Mouse (Mus musculus): ENCODE data around the gene Lamp5. TPM values are rescaled to one million over a fixed set of nuclear protein-coding genes. Genes with fewer than 3 reads are reported as not detected.

Lamp5 gene
- polyA plus RNA-seq, 1 experiment from 2014 or later, result 5.5 TPM

DNA sequence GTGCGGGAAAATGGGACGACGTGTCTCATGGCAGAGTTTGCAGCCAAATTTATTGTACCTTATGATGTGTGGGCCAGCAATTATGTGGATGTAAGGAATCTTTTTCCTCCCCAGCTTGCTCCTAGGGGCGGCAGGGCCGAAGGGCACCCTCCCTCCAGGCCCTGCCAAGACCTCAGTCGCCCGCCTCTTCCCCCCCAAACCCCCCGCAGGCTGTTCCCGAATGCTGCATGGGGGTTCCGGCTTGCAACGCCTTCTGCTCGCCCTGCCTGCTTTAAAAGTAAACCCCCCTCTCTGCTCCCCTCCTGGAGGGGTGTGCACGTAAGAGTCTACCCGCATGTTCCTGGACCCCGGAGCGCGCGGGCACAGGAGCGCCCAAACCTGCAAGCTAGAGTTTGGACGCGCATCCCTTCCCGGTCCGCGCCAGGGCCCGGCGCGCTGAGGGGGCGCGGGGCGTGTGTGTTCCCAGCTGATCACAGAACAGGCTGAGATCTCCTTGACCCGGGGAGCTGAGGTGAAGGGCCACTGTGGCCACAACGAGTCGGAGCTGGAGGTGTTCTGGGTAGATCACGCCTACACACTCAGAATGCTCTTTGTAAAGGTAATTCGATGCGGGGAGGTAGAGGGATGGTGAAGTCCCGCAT, 7.1 kb downstream of the Lamp5 start:
- peaks cover 33% of the 10 kb centered on the region for H3K27me3 ChIP-seq (ENCODE audit: control insufficient read depth, insufficient read depth, low read length)
- no peaks in the 10 kb centered on the region for H3K36me3 ChIP-seq (ENCODE audit: control insufficient read depth, insufficient read depth, low read length)
- peak; percentile 51 for ATAC-seq (ENCODE audit: low FRiP score, low TSS enrichment)
- H3K4me3 ChIP-seq (ENCODE audit: low read length), result peak overlapping the region; percentile 30
- peak overlapping the region; percentile 53 for H3K4me2 ChIP-seq (replicated peaks; ENCODE audit: low read depth, low read length)
- H3K9ac ChIP-seq (ENCODE audit: low read depth, low read length), result no peak overlapping the region
- H3K9me3 ChIP-seq (ENCODE audit: control insufficient read depth, low read length), result no peaks in the 10 kb centered on the region
- peaks cover 13% of the 10 kb centered on the region; the same call in 1 of the 2 replicates for H3K4me1 ChIP-seq (ENCODE audit: control insufficient read depth, insufficient read depth, low read length)
- no peak overlapping the region for H3K27ac ChIP-seq (ENCODE audit: low read depth, low read length)
- WGBS, result 1% methylated on average over 37 of the region's 37 CpGs

DNA sequence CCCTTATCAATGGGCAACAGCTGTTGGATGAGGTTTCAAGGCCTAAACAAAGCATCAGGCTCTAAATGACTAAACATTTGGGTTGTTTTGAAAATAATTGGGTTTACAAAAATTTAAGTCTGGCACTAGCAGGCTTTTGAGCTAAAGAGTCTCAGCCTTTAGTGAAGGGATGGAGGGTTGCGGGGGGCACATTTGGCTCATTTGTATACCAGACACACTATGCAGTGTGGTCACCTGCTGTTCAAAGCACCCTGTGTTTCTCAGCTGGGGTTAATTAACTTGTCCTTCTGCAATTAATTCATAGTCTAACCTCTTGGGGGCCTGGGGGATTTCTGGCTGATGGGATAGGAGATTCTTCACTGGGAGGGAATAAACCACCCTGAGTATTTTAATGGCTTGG, 12.3 kb downstream of the Lamp5 start:
- ATAC-seq (ENCODE audit: low FRiP score, low TSS enrichment), result no peak
- no peak overlapping the region for H3K27ac ChIP-seq (ENCODE audit: low read depth, low read length)
- no peak overlapping the region for H3K4me3 ChIP-seq (ENCODE audit: low read length)
- H3K27me3 ChIP-seq (ENCODE audit: control insufficient read depth, insufficient read depth, low read length), result peaks cover 13% of the 10 kb centered on the region
- WGBS, result 100% methylated on average over 1 of the region's 1 CpGs
- no peak overlapping the region for H3K4me2 ChIP-seq (replicated peaks; ENCODE audit: low read depth, low read length)
- peaks cover 2% of the 10 kb centered on the region; the same call in 1 of the 2 replicates for H3K4me1 ChIP-seq (ENCODE audit: control insufficient read depth, insufficient read depth, low read length)
- H3K36me3 ChIP-seq (ENCODE audit: control insufficient read depth, insufficient read depth, low read length), result no peaks in the 10 kb centered on the region
- no peaks in the 10 kb centered on the region for H3K9me3 ChIP-seq (ENCODE audit: control insufficient read depth, low read length)
- no peak overlapping the region for H3K9ac ChIP-seq (ENCODE audit: low read depth, low read length)

DNA sequence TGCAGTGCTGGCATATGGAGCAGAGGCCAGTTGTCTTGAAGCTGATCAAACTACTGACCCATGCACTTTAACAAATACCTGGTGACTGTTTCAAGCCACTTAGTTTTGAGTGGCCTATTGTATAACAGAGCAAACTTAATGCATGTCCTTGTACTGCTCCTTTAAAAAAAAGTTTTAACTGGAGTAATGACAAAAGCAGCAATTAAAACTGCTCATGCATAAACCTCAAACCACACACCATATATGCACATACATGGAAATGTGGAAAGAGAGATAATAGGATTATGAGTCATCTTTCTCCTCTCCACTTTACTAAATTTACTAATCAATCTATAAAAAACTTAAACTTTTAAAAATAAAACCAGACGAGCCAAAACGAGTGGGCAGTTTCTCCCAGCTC, 43.9 kb downstream of the Lamp5 start:
- no peaks in the 10 kb centered on the region for H3K4me1 ChIP-seq (ENCODE audit: control insufficient read depth, insufficient read depth, low read length)
- H3K27me3 ChIP-seq (ENCODE audit: control insufficient read depth, insufficient read depth, low read length), result no peaks in the 10 kb centered on the region
- no peaks in the 10 kb centered on the region for H3K9me3 ChIP-seq (ENCODE audit: control insufficient read depth, low read length)
- H3K36me3 ChIP-seq (ENCODE audit: control insufficient read depth, insufficient read depth, low read length), result no peaks in the 10 kb centered on the region
- no peak overlapping the region for H3K4me2 ChIP-seq (replicated peaks; ENCODE audit: low read depth, low read length)
- no peak overlapping the region for H3K9ac ChIP-seq (ENCODE audit: low read depth, low read length)
- no peak overlapping the region for H3K27ac ChIP-seq (ENCODE audit: low read depth, low read length)
- WGBS, result 40% methylated on average over 2 of the region's 2 CpGs
- no peak for ATAC-seq (ENCODE audit: low FRiP score, low TSS enrichment)
- H3K4me3 ChIP-seq (ENCODE audit: low read length), result no peak overlapping the region

DNA sequence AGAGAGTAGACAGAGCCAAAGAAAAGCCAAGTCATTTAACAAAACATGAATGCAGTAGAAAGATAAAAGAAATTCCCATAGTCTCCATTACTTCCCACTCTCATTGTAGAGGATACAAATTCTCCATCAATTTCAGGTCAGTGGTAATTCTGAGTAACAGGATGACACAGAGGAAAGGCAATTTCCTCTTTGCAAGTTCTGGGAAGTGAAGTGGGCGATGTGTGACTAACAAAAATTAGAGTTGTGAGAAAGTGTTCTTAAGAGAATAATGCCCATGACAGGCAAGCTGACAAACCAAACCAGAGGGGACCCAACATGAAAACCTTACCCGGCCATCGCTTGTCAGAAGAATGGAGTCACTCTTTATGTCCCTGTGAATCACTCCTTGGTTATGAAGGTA, 45.1 kb downstream of the Lamp5 start:
- H3K36me3 ChIP-seq (ENCODE audit: control insufficient read depth, insufficient read depth, low read length), result no peaks in the 10 kb centered on the region
- ATAC-seq (ENCODE audit: low FRiP score, low TSS enrichment), result no peak
- H3K4me2 ChIP-seq (replicated peaks; ENCODE audit: low read depth, low read length), result no peak overlapping the region
- H3K9me3 ChIP-seq (ENCODE audit: control insufficient read depth, low read length), result no peaks in the 10 kb centered on the region
- H3K4me1 ChIP-seq (ENCODE audit: control insufficient read depth, insufficient read depth, low read length), result no peaks in the 10 kb centered on the region
- 87% methylated on average over 3 of the region's 3 CpGs for WGBS
- H3K9ac ChIP-seq (ENCODE audit: low read depth, low read length), result no peak overlapping the region
- no peak overlapping the region for H3K4me3 ChIP-seq (ENCODE audit: low read length)
- H3K27me3 ChIP-seq (ENCODE audit: control insufficient read depth, insufficient read depth, low read length), result no peaks in the 10 kb centered on the region
- H3K27ac ChIP-seq (ENCODE audit: low read depth, low read length), result no peak overlapping the region

DNA sequence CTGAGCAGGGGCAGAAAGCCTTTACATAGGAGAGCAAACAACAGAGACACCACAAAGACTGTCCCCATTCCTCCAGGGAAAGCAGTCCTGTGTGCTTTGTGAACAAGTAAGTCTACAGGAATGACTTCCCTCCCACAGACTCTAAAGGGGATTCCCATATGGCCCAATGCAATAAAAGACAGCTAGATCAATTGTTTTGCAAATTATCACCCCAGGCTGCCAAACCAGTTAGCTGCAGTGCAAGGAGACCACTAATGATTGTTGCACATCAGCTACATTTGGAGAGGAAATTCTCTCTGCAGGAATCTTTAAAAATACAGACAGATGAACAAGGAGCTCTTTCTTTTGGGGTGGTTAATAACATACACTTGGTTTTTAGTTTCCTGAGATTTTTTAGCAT, 55.6 kb downstream of the Lamp5 start:
- H3K4me2 ChIP-seq (replicated peaks; ENCODE audit: low read depth, low read length), result no peak overlapping the region
- H3K27ac ChIP-seq (ENCODE audit: low read depth, low read length), result no peak overlapping the region
- H3K9ac ChIP-seq (ENCODE audit: low read depth, low read length), result no peak overlapping the region
- no peaks in the 10 kb centered on the region for H3K27me3 ChIP-seq (ENCODE audit: control insufficient read depth, insufficient read depth, low read length)
- no peaks in the 10 kb centered on the region for H3K4me1 ChIP-seq (ENCODE audit: control insufficient read depth, insufficient read depth, low read length)
- no peak for ATAC-seq (ENCODE audit: low FRiP score, low TSS enrichment)
- no peaks in the 10 kb centered on the region for H3K36me3 ChIP-seq (ENCODE audit: control insufficient read depth, insufficient read depth, low read length)
- H3K4me3 ChIP-seq (ENCODE audit: low read length), result no peak overlapping the region
- no peaks in the 10 kb centered on the region for H3K9me3 ChIP-seq (ENCODE audit: control insufficient read depth, low read length)

GRCm38 (mm10) chr2:136108124-136109037, 56.3 kb downstream of the Lamp5 start:
- 28% methylated on average over 6 of the region's 6 CpGs for WGBS
- H3K4me1 ChIP-seq (ENCODE audit: control insufficient read depth, insufficient read depth, low read length), result no peaks in the 10 kb centered on the region
- no peak overlapping the region for H3K27ac ChIP-seq (ENCODE audit: low read depth, low read length)
- H3K4me2 ChIP-seq (replicated peaks; ENCODE audit: low read depth, low read length), result no peak overlapping the region
- H3K4me3 ChIP-seq (ENCODE audit: low read length), result no peak overlapping the region
- no peak overlapping the region for H3K9ac ChIP-seq (ENCODE audit: low read depth, low read length)
- H3K27me3 ChIP-seq (ENCODE audit: control insufficient read depth, insufficient read depth, low read length), result no peaks in the 10 kb centered on the region
- H3K9me3 ChIP-seq (ENCODE audit: control insufficient read depth, low read length), result no peaks in the 10 kb centered on the region
- peak; percentile 80; the same call in 1 of the 2 replicates for ATAC-seq (ENCODE audit: low FRiP score, low TSS enrichment)
- no peaks in the 10 kb centered on the region for H3K36me3 ChIP-seq (ENCODE audit: control insufficient read depth, insufficient read depth, low read length)

DNA sequence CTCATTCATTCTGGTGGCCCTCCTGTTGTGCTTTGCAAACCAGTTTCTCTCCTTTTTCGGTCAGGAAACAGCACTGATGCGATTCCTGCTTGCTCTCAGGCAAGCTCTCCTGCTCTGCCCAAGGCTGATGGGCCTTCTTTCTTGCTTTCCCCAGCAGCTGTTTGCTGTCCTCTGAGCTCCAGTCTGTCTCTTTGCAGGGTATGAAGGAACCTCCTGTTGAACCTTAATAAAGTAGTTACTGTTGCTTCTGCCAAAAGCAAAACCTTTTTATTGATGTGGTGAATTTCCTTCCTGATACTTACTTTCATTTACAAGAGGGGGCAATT, 57.0 kb downstream of the Lamp5 start:
- ATAC-seq (ENCODE audit: low FRiP score, low TSS enrichment), result no peak
- Histone ChIP-seq H3K9ac (ENCODE audit: low read depth, low read length) (no peak overlapping the region), H3K4me3 (ENCODE audit: low read length) (no peak overlapping the region), H3K9me3 (ENCODE audit: control insufficient read depth, low read length) (no peaks in the 10 kb centered on the region), H3K27ac (ENCODE audit: low read depth, low read length) (no peak overlapping the region), H3K27me3 (ENCODE audit: control insufficient read depth, insufficient read depth, low read length) (no peaks in the 10 kb centered on the region), H3K4me2 (replicated peaks; ENCODE audit: low read depth, low read length) (no peak overlapping the region), H3K36me3 (ENCODE audit: control insufficient read depth, insufficient read depth, low read length) (no peaks in the 10 kb centered on the region), H3K4me1 (ENCODE audit: control insufficient read depth, insufficient read depth, low read length) (no peaks in the 10 kb centered on the region)
- WGBS, result 15% methylated on average over 2 of the region's 2 CpGs

- Histone ChIP-seq H3K27me3 (ENCODE audit: control insufficient read depth, insufficient read depth, low read length) (no peaks in the 10 kb centered on the region), H3K9ac (ENCODE audit: low read depth, low read length) (no peak overlapping the region), H3K4me1 (ENCODE audit: control insufficient read depth, insufficient read depth, low read length) (no peaks in the 10 kb centered on the region), H3K27ac (ENCODE audit: low read depth, low read length) (no peak overlapping the region), H3K9me3 (ENCODE audit: control insufficient read depth, low read length) (no peaks in the 10 kb centered on the region), H3K4me2 (replicated peaks; ENCODE audit: low read depth, low read length) (no peak overlapping the region), H3K4me3 (ENCODE audit: low read length) (no peak overlapping the region), H3K36me3 (ENCODE audit: control insufficient read depth, insufficient read depth, low read length) (no peaks in the 10 kb centered on the region)
- 78% methylated on average over 6 of the region's 6 CpGs for WGBS
- no peak for ATAC-seq (ENCODE audit: low FRiP score, low TSS enrichment)
These were observed 61.3 kb downstream of the Lamp5 start for GRCm38 (mm10) chr2:136113374-136113773.

DNA sequence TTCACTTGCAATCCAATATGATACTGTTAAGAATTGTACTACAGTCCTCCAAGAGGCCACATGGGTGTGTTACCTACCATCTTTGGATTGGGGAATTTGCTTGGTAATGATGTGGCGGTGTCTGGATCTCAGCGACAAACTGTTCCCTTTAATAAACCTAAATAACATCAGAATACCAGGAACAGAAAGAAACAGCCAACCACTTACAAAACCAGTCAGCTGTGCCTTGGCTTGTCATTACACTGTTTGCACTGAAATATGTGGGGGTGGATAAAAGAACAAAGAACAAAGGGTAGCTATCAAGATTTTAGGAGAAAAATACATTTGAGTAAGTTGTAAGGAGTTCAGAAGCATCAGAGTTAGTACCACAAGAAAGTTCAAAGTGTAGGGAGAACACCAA, 66.0 kb downstream of the Lamp5 start:
- Histone ChIP-seq H3K36me3 (ENCODE audit: control insufficient read depth, insufficient read depth, low read length) (no peaks in the 10 kb centered on the region), H3K4me3 (ENCODE audit: low read length) (no peak overlapping the region), H3K4me1 (ENCODE audit: control insufficient read depth, insufficient read depth, low read length) (peaks cover 6% of the 10 kb centered on the region; the same call in 1 of the 2 replicates), H3K9ac (ENCODE audit: low read depth, low read length) (no peak overlapping the region), H3K27me3 (ENCODE audit: control insufficient read depth, insufficient read depth, low read length) (no peaks in the 10 kb centered on the region), H3K9me3 (ENCODE audit: control insufficient read depth, low read length) (no peaks in the 10 kb centered on the region), H3K4me2 (replicated peaks; ENCODE audit: low read depth, low read length) (no peak overlapping the region), H3K27ac (ENCODE audit: low read depth, low read length) (no peak overlapping the region)
- no peak for ATAC-seq (ENCODE audit: low FRiP score, low TSS enrichment)
- WGBS, result 86% methylated on average over 2 of the region's 2 CpGs

Data from kidney, embryonic 14.5 days (tissue).